Mouse (Mus musculus) WW6 (cell line): ENCODE data around the gene Rpl4.
"Not testable (repeated sequence)": the region's sequence is repeated elsewhere in the genome, so short reads cannot be mapped to it uniquely, and the experiment has no call there.

Source experiments
- DNase-seq: peaks from one replicate; pipeline ENCODE4 v3.0.0-alpha.2; 2013; ENCODE audit warnings: low read depth, low spot score

The Rpl4 gene

GRCm38 (mm10) chr9:64172816-64173665 lies at the start of gene Rpl4, which contains the start of gene Zwilch:
Rpl4 (plus strand) TSS chr9:64173375.
Zwilch (minus strand) TSS chr9:64173104.
- peak; percentile 76 for DNase-seq

GRCm38 (mm10) chr9:64124846-64125245 lies 48.3 kb upstream of the Rpl4 start:
- not testable (repeated sequence) for DNase-seq

GRCm38 (mm10) chr9:64125307-64125706 lies 47.9 kb upstream of the Rpl4 start:
- no peak for DNase-seq

GRCm38 (mm10) chr9:64126121-64126520 lies 47.1 kb upstream of the Rpl4 start:
- DNase-seq, result no peak

- DNase-seq, result no peak
Observed at GRCm38 (mm10) chr9:64131623-64132022, 41.6 kb upstream of the Rpl4 start.

GRCm38 (mm10) chr9:64138896-64139295 lies 34.3 kb upstream of the Rpl4 start:
- DNase-seq, result not testable (repeated sequence)

- no peak for DNase-seq
Observed at GRCm38 (mm10) chr9:64139879-64140278, 33.3 kb upstream of the Rpl4 start.

- no peak for DNase-seq
Observed at GRCm38 (mm10) chr9:64156641-64157040, 16.5 kb upstream of the Rpl4 start.

GRCm38 (mm10) chr9:64160471-64160870 lies 12.7 kb upstream of the Rpl4 start:
- no peak for DNase-seq

GRCm38 (mm10) chr9:64169967-64170366 lies 3.2 kb upstream of the Rpl4 start:
- not testable (repeated sequence) for DNase-seq

- no peak for DNase-seq
Observed at GRCm38 (mm10) chr9:64172145-64172815, 895 bp upstream of the Rpl4 start.

- DNase-seq, result no peak
Observed at GRCm38 (mm10) chr9:64173666-64174220, 568 bp downstream of the Rpl4 start.

- no peak for DNase-seq
Observed at GRCm38 (mm10) chr9:64174341-64174740, 1.2 kb downstream of the Rpl4 start.

- no peak for DNase-seq
Observed at GRCm38 (mm10) chr9:64174766-64175165, 1.6 kb downstream of the Rpl4 start.

GRCm38 (mm10) chr9:64175378-64175777 lies 2.2 kb downstream of the Rpl4 start:
- DNase-seq, result no peak

- no peak for DNase-seq
Observed at GRCm38 (mm10) chr9:64178610-64178973, 5.4 kb downstream of the Rpl4 start.

- peak; percentile 93 for DNase-seq
Observed at GRCm38 (mm10) chr9:64178974-64179646, 5.9 kb downstream of the Rpl4 start, which contains the start of gene Snapc5. Snapc5 (plus strand) TSS chr9:64179274.

- not testable (repeated sequence) for DNase-seq
Observed at GRCm38 (mm10) chr9:64183295-64183694, 10.1 kb downstream of the Rpl4 start.

- DNase-seq, result no peak
Observed at GRCm38 (mm10) chr9:64184166-64184840, 11.1 kb downstream of the Rpl4 start.

- no peak for DNase-seq
Observed at GRCm38 (mm10) chr9:64193879-64194278, 20.7 kb downstream of the Rpl4 start.

GRCm38 (mm10) chr9:64195554-64195953 lies 22.4 kb downstream of the Rpl4 start:
- no peak for DNase-seq
